10 mouse cellular contexts compared by ENCODE assay signal in the genomic region with DNA sequence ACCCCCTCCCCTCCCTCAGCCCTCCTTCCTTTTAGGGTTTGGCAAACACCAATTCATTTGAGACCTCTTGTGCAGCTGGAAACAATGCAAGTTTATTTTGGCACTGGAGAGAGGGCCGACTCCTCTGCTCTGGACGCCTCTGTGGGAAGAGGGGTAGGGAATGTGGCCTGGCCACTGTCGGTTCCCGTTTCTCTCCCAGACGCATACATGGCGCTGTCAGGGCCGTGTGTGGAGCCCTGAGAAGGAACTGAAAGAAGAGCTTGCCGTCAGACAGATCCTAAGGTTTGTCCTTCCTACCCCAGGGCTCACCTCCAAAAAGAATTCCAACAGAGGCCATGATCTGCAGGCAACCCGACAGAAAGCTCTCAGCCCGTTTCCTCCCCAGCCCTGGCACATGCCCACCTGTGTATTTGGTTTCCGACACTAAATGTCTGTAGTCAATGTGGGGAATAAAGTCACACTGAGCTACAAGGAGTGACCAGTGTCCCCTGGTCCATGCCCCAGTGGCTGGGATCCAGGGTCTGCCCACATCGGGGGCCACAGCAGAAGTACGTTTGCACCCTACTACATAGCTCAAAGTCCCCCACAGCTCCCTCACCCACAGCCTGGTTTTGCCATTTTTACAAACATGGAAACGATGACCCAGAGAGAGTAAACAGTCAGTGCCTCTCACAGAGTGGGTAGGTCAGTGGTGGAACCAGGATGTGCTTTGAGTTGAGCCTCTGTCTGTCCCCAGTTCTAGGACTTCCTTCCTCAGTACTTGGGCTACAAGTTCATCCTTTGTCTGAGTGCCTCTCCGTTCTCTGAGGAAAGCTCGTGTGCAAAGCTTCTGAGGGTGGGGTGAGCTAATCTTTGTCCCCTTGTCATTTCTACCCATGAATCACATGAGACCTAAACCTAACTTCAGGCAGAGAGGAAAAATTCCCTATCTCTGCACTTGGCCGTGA.
DNase-seq lines count a peak whose midpoint lies in the region; ATAC-seq and TF ChIP-seq lines count a peak whose summit lies in the region.
"Had no signal": no experiment of that assay in that cellular context is flagged by ENCODE, and none has a peak within 500 bp of the region (broad histone marks: within the 10 kb centered on the region; RNA-seq: fewer than 3 reads in every experiment).

No protein-coding gene starts in this region.

- H3K4me2 ChIP-seq in liver, embryonic 12.5 days = no peak overlapping the region
- no peak overlapping the region for H3K4me2 ChIP-seq in kidney, postnatal 0 days (ENCODE audit: low read length)
- no peak overlapping the region for H3K4me2 ChIP-seq in stomach, embryonic 15.5 days
- H3K4me2 ChIP-seq: hindbrain, embryonic 14.5 days; limb, embryonic 12.5 days had no signal

- H3K27ac ChIP-seq in liver, adult 2 months (replicated peaks; ENCODE audit: insufficient read depth, low read depth, low read length) = peak overlapping the region; percentile 24
- no peak overlapping the region for H3K27ac ChIP-seq in liver, embryonic 12.5 days
- peak overlapping the region; percentile 59; the same call in 1 of the 2 replicates for H3K27ac ChIP-seq in heart, embryonic 10.5 days
- H3K27ac ChIP-seq in kidney, postnatal 0 days = 0 out of 2 replicates have a peak overlapping the region, but pooled peaks have one; percentile 14
- peak overlapping the region; percentile 35; the same call in 1 of the 2 replicates for H3K27ac ChIP-seq in stomach, embryonic 15.5 days
- H3K27ac ChIP-seq: hindbrain, embryonic 14.5 days; limb, embryonic 12.5 days had no signal

- H3K79me2 ChIP-seq in liver, adult 2 months (ENCODE audit: control insufficient read depth, insufficient read depth, low read length) = no peaks in the 10 kb centered on the region

- TF ChIP-seq CTCF in liver, adult 2 months (IDR thresholded peaks at IDR 0.05; ENCODE audit: low read depth, low read length) = no peak
- TF ChIP-seq CTCF in kidney, postnatal 0 days (IDR thresholded peaks at IDR 0.05; ENCODE audit: low read depth) = no peak

- intact Hi-C loops in left cerebral cortex, postnatal 14 days (cut with DNase I) = no loop called here

- H3K27me3 ChIP-seq in liver, adult 2 months (ENCODE audit: control insufficient read depth, insufficient read depth, low read length) = no peaks in the 10 kb centered on the region
- H3K27me3 ChIP-seq in liver, embryonic 12.5 days (replicated peaks) = 0 out of 2 replicates have a peak, but pooled peaks cover 9% of the 10 kb centered on the region
- H3K27me3 ChIP-seq in heart, embryonic 10.5 days (ENCODE audit: insufficient read depth, poor library complexity, severe bottlenecking) = peaks cover 3% of the 10 kb centered on the region; the same call in 1 of the 2 replicates
- no peaks in the 10 kb centered on the region for H3K27me3 ChIP-seq in kidney, postnatal 0 days (ENCODE audit: insufficient read depth, low read length)
- H3K27me3 ChIP-seq in stomach, embryonic 15.5 days (replicated peaks) = no peaks in the 10 kb centered on the region
- H3K27me3 ChIP-seq: limb, embryonic 12.5 days had no signal

- H3K4me1 ChIP-seq in liver, adult 2 months (ENCODE audit: control insufficient read depth, insufficient read depth, low read length) = no peaks in the 10 kb centered on the region
- no peaks in the 10 kb centered on the region for H3K4me1 ChIP-seq in liver, embryonic 12.5 days
- peaks cover 40% of the 10 kb centered on the region for H3K4me1 ChIP-seq in heart, embryonic 10.5 days
- peaks cover 7% of the 10 kb centered on the region for H3K4me1 ChIP-seq in kidney, postnatal 0 days (replicated peaks; ENCODE audit: insufficient read depth, low read length)
- H3K4me1 ChIP-seq in stomach, embryonic 15.5 days = peaks cover 20% of the 10 kb centered on the region

- no peak overlapping the region for H3K4me3 ChIP-seq in liver, adult 2 months (ENCODE audit: insufficient read depth, low read depth, low read length)
- H3K4me3 ChIP-seq in liver, embryonic 12.5 days = no peak overlapping the region
- no peak overlapping the region for H3K4me3 ChIP-seq in heart, embryonic 10.5 days
- no peak overlapping the region for H3K4me3 ChIP-seq in kidney, postnatal 0 days (replicated peaks; ENCODE audit: low read depth, low read length)
- no peak overlapping the region for H3K4me3 ChIP-seq in stomach, embryonic 15.5 days (replicated peaks)
- H3K4me3 ChIP-seq: limb, embryonic 12.5 days had no signal

- no peak for TF ChIP-seq POLR2A in liver, adult 2 months (IDR thresholded peaks at IDR 0.05; ENCODE audit: extremely low read depth, insufficient read depth, low read length)

- H3K9ac ChIP-seq in liver, adult 2 months (ENCODE audit: low read depth, low read length) = no peak overlapping the region
- H3K9ac ChIP-seq in liver, embryonic 12.5 days = no peak overlapping the region
- no peak overlapping the region for H3K9ac ChIP-seq in kidney, postnatal 0 days (ENCODE audit: low read depth, low read length)
- H3K9ac ChIP-seq in stomach, embryonic 15.5 days = no peak overlapping the region
- H3K9ac ChIP-seq: hindbrain, embryonic 14.5 days; limb, embryonic 12.5 days had no signal

- peak; percentile 12 for DNase-seq in liver, adult 2 months (ENCODE audit: extremely low read depth, low read depth, low spot score)
- no peak for DNase-seq in heart, embryonic 10.5 days (ENCODE audit: low spot score)
- peak; percentile 71 for DNase-seq in kidney, postnatal 0 days (ENCODE audit: low spot score)
- no peak for DNase-seq in left cerebral cortex, postnatal 14 days (ENCODE audit: low spot score in 2 of 2)
- no peak for DNase-seq in cerebellum, postnatal 14 days
- no peak for DNase-seq in c-Kit-positive CD71-positive TER-119-positive erythroid progenitor cells, embryonic 14.5 days (ENCODE audit: low spot score)

- 56% methylated on average over 17 of the region's 17 CpGs for WGBS in liver, adult 2 months
- 56% methylated on average over 17 of the region's 17 CpGs for WGBS in liver, embryonic 12.5 days (ENCODE audit: insufficient replicate concordance)
- 64% methylated on average over 17 of the region's 17 CpGs for WGBS in heart, embryonic 10.5 days
- WGBS in kidney, postnatal 0 days = 64% methylated on average over 17 of the region's 17 CpGs
- WGBS in stomach, embryonic 15.5 days = 49% methylated on average over 17 of the region's 17 CpGs

- no peak for ATAC-seq in liver, embryonic 12.5 days
- no peak for ATAC-seq in kidney, postnatal 0 days (replicated peaks; ENCODE audit: low FRiP score, low read depth)
- no peak for ATAC-seq in stomach, embryonic 15.5 days (ENCODE audit: insufficient read depth, low FRiP score, low read depth)

- no peaks in the 10 kb centered on the region for H3K36me3 ChIP-seq in liver, adult 2 months (ENCODE audit: control insufficient read depth, insufficient read depth, low read length)
- no peaks in the 10 kb centered on the region for H3K36me3 ChIP-seq in liver, embryonic 12.5 days
- no peaks in the 10 kb centered on the region for H3K36me3 ChIP-seq in heart, embryonic 10.5 days
- no peaks in the 10 kb centered on the region for H3K36me3 ChIP-seq in kidney, postnatal 0 days (ENCODE audit: insufficient read depth, low read length)
- no peaks in the 10 kb centered on the region for H3K36me3 ChIP-seq in stomach, embryonic 15.5 days
- H3K36me3 ChIP-seq: limb, embryonic 12.5 days had no signal

- H3K9me3 ChIP-seq in liver, embryonic 12.5 days (replicated peaks) = no peaks in the 10 kb centered on the region
- H3K9me3 ChIP-seq in heart, embryonic 10.5 days = 0 out of 2 replicates have a peak, but pooled peaks cover 2% of the 10 kb centered on the region
- peaks cover 3% of the 10 kb centered on the region; the same call in 1 of the 2 replicates for H3K9me3 ChIP-seq in kidney, postnatal 0 days (replicated peaks; ENCODE audit: low read length)
- H3K9me3 ChIP-seq in stomach, embryonic 15.5 days = no peaks in the 10 kb centered on the region

Comparison
In these comparisons a context has a peak if more than half of its experiments do, and no peak if none do; other contexts are left out.
1. DNase-seq: peak in liver, adult 2 months (single experiment) and kidney, postnatal 0 days (single experiment); none in heart, embryonic 10.5 days (single experiment), left cerebral cortex, postnatal 14 days (0 of 2), cerebellum, postnatal 14 days (0 of 2) and c-Kit-positive CD71-positive TER-119-positive erythroid progenitor cells, embryonic 14.5 days (single experiment).